Mouse (Mus musculus): ENCODE measurements around the gene Zfp207.

GRCm38 (mm10) chr11:80420202-80420984, 37.3 kb downstream of the Zfp207 start:
- TF ChIP-seq CTCF (IDR thresholded peaks at IDR 0.05; ENCODE audit: low read depth): no peak
- no peak for TF ChIP-seq EP300 (IDR thresholded peaks at IDR 0.05; ENCODE audit: low read depth)

Data from liver, embryonic 14.5 days (tissue).